Mouse (Mus musculus) adrenal gland, adult 2 months (tissue): ENCODE results near the gene Dcakd. TPM values are rescaled to one million over a fixed set of nuclear protein-coding genes. Genes with fewer than 3 reads are reported as not detected.

Experiments used
- DNase-seq: peaks from one replicate; pipeline ENCODE4 v3.0.0; 2021
- long read RNA-seq: library from polyadenylated mRNA; stranded (forward); transcript quantifications from one replicate; pipeline ENCODE4 v2.0.0, GENCODE M21; 2021
- polyA plus RNA-seq: library from polyadenylated mRNA; depleted of rRNA; stranded (reverse); fragments of >200 nt; gene quantifications from 2 replicates; pipeline ENCODE4 v1.2.3, GENCODE M21; 2012; rRNA removed
- total RNA-seq, 2 experiments: library from RNA; stranded (reverse); gene quantifications; 2 replicates each; pipeline ENCODE4 v1.2.3; 2021

Gene Dcakd
- total RNA-seq: 10 to 100 TPM; 62.8 to 79.5 TPM
- polyA plus RNA-seq: 136 and 185 TPM in 2 replicates
- long read RNA-seq, transcript Dcakd-201 (5 exons, 1,744 nt): major isoform, 73 of 92 reads
- long read RNA-seq, transcript Dcakd-203 (2 exons, 1,320 nt): minor isoform, 5 of 92 reads
- long read RNA-seq, partial matches to known transcripts: 6 of 92 reads
- long read RNA-seq, other reads (novel, unspliced or antisense): 7 of 92 reads

DNA sequence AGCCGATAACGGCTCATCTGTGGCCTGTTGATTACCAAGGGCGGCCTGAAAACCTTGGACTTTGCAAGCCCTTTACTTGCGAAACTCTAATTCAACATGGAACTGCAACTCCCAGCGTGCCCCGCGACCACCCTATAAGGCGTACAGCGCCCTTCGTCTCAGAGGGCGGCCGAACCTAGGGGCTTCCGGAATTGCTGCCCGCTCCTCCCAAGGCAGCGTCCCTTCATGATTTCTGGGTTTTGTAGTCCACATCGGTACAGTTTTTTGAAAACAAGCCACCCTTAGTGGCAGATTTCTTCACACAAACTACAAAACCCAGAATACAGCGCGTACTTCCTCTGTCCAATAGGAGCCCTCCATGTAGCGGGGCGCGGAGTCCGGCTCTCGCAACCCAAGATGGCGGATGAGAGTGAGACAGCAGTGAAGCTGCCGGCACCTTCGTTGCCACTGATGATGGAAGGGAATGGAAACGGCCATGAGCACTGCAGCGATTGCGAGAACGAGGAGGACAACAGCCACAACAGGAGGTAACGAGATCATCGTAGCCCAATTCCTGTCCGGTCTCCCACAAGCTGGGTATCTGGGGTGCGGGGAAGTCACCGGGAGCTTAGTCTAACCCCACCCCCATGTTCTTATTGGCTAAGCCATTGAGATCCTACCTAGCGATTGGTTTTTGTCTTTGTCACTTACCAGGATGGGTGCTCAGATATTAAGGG is at the start of gene Dcakd, which contains the start of gene Nmt1:
TSS of gene Dcakd (minus strand) at position 158 of the 716 bp plus-strand sequence.
TSS of gene Nmt1 (plus strand) at position 15 of the 716 bp plus-strand sequence.
- DNase-seq: peak; percentile 96

DNA sequence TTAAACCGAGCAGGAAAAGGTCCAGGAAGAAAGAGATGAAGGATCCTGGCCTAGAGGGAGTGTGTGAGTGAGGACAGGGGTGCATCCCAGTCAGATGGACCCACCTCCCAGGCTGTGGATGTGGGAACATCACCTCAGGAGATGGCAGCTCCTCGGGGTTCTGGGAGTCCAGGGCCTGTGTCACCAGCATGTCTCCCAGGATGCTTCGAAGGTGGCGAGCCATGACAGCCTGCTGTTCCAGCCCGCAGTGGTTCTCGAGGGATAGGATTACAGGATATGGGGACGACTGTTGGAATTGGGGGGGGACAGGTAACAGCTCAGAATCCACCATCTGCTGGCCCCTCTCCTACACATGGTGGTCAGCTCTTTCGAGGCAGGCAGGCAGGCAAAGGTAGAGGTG is 48.4 kb upstream of the Dcakd start:
- DNase-seq: no peak

DNA sequence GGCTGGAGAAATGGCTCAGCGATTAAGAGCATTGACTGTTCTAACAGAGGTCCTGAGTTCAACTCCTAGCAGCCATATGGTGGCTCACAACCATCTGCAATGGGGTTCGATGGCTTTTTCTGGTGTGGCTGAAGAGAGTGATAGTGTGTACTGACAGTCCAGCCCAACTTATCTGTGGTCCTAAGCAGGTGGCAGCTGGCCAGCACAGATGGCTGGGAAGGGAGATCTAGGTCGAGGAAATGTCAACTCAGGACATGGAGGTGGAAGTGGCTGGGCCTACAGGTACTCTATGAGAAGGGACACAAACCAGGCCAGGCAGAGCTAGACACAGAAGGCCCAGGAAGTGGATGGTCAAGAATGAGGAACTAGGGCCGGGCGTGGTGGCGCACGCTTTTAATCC is 47.9 kb upstream of the Dcakd start:
- DNase-seq: no peak

DNA sequence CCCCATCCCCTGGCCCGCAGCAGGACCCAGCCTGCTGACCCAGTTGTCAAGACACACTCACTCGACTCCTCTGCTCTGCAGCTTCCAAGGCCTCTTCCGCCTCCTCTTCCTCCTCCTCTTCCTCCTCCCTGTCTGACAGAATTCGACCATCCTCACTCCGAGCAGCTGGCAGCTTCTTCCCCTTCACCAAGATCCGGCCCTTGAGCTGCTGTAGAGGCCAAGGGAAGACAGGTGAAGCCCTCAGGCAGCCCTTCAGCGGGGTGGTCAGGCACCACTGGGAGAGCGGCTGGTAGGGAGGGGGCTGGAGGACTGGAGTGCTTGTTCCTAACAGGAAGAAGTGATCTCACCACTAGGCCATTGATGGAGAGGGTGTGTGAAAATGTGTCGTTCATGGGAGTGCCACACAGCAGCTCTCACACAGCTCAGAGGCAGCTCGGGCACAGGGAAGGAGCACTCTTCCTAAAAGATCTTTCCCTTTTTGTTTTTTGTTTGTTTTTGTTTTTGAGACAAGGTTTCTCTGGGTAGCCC is 46.7 kb upstream of the Dcakd start:
- DNase-seq: no peak

DNA sequence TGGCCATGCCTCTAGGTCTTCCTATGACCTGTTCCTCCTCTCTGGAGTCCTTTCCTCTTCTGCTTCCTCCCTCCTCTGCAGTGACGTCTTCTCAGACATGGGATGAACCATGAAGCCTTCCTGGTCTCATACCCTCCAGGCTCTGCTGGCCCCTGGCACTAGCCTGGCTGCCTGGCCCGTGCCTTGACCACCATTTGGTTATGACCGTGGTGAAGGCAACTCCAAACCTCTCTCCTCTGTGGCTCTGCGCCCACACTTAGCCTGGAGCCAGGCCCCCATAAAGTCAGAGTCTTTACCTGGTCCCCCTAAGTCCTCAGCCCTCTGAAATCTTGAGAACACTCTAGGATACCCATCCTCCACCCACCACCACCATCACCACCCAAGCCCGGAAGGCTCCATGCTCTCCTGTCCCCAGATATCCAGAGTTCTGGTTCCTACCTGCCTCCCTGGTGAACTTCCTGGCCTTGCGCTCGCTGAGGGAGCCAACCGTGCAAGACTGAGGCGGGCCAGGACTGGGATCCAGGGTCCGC is 46.1 kb upstream of the Dcakd start:
- no peak for DNase-seq

DNA sequence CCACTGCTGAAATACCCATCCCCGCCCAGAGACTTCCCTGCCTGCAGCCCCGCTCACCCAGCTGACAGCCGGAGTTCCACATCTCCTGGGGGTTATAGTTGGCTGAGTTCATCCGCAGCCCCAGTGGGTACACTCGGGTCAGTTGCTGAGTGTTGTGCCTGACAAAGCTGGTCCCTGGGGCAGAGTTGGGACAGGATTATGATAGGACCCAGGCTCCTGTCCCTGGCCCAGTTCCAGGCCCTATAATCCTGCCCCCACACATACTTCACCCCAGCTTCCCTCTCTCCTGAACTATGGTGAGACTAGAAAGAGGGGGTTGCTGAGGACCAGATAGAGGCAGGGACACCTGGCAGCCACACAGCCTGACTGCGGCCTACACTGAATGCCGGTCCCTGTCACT is 45.5 kb upstream of the Dcakd start:
- DNase-seq: no peak

DNA sequence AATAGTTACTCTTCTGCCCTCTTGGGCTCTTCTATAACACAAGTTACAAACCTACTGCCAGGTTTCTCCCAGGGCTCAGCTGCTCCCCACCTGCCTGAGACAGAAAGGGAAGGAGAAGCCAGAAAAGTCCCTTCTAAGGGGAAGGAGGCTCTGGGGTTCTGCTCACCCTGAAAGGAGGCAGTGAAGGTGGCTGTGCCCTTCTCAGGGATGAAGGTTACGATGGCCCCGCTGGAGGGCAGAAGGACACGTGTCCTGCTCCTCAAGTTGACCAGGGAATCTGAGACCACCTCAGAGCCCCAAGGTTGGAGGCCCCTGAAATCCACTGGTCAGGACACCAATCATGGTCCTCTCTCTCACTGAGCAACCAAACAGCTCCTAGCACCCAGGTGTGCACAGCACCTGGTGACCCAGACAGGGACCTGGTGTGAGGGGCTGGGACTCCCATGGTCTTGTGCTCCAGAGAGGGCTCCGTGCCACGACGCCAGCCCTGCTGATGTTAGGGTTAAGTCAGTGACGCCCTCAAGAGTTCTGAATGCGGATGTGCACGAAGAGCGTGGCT is 42.3 kb upstream of the Dcakd start:
- DNase-seq: no peak

DNA sequence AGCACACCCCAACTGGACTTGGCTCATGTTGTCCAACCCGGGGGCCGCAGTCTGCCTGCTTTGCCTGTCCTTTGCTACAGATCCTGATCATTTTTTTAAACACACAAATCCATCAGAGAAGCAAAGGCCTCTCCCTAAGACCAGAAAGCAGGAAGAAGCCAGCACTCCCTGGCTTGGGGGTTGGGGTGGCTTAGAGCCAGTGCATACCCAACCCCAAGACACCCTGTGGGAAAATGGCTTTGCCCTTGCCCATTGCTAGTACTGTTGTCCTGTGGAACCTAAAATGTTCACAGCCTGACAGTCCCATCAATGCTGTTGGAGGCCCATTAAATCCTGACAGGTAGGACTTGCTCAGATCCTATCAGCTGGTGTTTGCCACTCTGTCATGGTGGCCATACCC is 41.6 kb upstream of the Dcakd start:
- no peak for DNase-seq

DNA sequence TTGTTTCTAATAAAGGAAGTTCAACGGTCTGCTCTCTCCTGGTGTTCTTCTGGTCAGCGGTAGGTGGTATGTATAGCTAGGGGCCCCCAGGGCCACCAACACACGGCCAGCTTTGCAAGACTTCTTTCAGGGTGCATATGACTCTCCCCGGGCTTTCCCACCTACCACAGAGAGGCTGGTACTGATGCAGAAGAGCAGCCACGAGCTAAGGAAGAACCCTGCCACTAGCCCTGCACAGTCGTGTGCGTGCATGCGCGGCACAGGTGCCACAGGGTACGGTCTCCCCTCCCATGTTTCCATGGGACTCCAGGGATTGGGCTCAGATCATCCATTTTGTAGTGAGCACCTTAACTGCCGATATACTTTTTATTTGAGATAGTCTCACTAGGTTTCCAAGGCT is 40.8 kb upstream of the Dcakd start:
- DNase-seq: no peak

DNA sequence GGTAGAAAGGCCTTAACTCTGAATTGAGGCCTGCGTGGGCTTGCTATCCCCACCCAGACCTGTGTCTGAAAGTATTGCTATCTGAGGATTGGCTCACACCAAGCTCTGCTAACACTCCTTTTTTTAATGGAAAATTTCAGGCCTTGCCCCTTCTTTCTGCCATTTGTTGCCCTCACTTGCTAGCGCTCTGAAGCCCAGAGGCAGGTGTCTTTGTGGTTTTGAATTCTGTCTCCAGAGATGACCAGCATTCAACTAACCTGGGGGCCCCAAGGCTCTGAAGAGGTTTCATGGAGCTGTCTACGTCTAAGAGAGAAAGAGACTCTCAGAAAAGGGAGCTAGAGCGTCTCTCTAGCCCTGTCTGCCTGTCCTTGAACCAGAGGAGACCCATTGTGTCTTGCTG is 40.1 kb upstream of the Dcakd start:
- DNase-seq: no peak

DNA sequence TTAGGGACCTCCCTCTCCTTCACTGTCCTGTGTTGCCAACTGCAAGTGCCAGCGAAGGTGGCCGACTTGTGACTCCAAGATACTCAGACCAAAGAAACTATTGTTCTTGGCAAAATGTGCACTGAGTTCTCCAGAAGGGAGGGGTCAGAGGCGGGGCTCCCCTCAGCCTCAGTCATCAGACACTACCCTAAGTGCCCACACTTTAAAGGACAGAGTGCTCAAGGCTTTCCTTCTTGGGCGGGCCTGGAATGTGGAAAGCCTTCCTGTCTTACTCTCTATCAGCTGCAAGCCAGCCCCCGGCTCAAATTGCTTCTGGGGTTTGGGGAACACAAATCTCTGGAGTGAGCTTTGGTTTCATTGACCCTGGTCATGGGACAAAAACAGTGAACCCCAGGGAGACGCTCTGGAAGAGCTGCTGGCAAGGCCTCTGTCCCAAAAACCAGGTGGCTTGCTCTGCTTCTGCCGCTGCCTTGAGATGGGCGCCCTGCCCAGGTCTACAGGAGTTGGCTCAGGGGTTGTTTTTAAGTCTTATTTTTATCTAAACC is 39.4 kb upstream of the Dcakd start:
- peak; percentile 51 for DNase-seq

DNA sequence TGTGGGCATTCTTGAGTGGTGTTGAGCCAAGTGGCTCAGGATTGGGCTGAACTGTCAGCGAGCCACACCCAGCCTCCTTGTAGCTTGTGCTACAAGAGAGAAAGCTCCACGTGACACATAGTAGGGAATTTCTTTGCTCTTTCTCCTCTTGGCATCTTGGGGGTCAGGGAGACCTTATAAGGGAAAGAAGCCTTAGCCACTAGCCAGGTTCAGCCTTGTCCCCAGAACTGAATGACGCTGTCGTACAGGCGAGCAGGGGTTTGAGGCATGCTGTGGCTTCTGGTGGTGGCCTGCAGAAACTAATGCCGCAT is 38.9 kb upstream of the Dcakd start:
- no peak for DNase-seq

DNA sequence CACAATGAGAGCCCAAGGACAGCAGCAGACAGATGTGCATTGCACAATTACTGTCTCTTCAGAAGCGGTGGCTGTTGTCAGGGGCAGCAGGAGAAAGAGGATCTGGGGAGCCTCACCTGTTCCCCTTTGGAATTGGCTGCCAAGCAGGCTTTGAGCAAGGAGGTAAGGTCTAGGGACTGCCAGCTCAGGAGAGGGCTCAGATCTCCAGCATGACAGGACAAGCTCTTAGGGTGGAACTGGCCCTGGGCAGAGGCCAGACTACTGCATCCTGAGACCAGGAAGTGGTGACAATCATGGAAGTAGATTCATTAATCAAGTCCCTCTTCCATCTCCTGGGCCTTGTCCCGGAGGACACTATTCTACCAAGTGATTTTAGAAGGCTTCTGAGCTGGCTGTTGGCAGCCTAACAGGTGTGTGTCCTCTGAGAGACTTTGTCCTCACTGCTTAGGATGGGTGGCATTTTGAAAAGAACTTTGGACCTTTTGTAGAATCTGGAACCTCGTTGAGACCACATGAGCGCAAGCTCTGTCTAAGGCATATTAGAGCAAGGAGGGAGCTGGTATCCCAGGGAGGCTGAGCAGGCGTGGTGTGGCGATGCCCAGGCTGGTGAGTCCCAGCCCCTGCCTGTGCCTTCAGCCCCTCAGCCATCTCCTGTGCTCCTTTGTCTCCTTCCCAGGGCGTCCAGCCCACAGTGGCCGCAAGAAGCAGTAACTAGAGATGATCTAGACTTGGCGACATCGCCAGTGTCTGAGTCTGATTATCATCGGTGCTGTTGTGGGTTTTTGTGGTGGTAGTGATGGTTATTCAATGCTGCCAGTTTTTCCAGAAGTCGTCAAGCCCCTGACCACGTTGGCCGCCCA is 38.3 kb upstream of the Dcakd start:
- peak; percentile 48 for DNase-seq

DNA sequence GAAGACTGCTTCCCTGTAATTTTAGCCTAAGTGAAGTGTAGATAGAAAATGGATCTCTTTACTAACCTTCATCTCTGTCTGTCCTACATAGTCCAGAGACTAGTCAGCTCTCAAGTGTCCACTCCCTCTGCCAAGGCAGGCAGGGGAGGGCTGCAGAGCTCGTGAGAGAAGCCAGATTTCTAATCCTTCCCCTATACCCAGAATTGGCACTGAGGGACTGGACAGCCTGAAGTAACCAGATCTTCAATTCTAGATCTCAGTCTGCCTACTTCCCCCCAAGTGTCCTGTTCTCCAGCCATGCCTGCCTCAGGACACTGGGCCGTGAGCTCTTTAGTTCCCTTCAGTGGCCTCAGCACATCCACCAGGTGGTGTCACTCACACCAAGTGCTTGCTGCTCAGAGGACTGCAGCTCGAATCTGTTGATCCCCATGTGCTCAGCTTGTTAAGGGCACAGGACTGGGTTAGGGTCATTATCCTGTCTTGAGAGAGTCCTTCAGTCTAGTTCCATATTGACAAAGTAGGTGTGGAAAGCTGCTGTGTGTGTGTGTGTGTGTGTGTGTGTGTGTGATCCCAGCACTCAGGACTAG is 30.5 kb upstream of the Dcakd start:
- DNase-seq: no peak

DNA sequence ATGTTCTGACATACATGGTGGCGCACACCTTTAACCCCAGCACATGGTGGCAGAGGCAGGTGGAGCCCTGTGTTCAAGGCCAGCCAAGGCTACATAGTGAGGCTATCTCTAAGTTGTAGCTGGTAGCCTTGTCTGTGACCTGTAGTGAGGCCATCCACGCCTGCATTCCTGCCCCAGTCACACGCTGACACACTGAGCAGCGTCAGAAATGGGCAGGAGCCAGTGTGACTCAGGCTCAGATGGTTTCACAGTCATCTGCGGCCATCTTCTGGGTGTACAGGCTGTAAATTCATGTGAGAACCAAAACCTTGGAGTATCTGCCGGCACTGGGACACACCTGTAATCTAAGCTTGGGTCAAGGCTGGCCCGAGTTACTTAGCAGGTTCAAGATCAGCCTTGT is 28.5 kb upstream of the Dcakd start:
- DNase-seq: peak; percentile 80

DNA sequence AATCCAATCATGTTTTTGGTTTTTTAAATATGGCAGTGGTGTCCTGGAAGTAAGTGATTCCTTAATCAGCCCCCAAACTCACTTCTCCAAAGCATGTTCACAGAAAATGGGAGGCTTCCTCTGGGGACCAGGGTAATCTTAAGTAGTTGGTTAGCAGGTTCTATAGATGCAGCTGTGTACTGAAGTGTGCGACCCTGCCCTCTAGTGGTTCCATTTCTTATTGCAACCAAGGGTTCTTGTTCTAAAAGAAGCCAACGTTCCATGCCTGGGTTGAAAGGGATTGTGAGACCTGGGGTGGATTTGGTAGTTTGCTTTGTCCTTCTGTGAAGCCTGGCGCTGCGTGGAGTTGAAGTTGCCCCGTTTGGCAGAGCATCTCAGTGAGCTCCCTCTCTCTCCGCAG is 26.7 kb upstream of the Dcakd start:
- DNase-seq: peak; percentile 74

DNA sequence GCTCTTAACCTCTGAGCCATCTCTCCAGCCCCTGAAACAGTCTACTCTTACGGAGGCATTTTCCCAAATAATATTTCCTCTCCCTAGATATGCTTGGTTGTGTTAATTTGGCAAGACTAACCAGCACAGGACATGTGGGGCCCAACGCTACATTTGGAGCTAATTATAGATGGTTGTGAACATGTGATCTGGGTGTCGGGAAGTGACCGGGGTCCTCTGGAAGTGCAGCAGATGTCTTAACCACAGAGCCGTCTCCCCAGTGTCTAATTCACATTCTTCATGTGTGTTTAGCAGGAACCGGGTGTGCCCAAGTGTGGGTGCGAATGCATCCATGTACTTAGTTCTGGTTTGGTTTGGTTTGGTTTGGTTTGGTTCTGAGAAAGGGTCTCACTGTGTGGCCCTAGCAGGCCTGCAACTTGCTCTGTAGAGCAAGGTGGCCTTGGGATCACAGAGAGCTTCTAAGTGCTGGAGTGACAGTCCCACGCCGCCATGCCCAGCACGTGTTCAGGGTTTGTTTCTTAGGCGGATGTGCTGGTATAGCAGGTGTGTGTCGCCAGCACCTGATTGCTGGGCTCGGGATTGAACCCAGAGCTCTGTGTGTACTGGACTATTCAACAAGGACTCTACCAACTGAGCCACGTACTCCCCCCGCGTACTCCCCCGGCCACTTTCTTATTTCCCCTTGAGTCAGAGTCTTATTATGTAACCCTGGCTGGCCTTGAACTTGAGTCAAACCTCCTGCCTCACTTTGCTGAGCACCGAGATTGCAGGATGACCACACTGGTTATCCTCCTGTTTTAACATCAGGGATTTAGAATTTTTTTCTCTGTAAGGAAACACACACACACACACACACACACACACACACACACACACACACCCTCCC is 25.3 kb upstream of the Dcakd start:
- DNase-seq: peak; percentile 60

DNA sequence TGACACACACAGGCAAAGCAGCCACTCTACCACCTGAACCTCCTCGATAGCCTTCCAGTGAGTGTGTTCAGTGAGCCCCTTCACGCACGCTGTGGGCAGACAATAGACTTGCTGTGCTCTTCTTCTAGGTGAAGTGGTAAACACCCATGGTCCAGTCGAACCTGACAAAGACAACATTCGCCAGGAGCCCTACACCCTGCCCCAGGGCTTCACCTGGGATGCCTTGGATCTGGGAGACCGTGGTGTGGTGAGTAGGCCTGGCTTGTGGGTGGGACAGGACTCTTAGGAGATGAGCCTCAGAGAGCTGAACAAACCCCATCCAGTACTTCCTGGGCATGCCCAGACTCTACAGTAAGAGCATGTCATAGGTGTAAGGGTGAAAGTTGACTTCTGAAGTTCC is 23.9 kb upstream of the Dcakd start:
- DNase-seq: no peak

DNA sequence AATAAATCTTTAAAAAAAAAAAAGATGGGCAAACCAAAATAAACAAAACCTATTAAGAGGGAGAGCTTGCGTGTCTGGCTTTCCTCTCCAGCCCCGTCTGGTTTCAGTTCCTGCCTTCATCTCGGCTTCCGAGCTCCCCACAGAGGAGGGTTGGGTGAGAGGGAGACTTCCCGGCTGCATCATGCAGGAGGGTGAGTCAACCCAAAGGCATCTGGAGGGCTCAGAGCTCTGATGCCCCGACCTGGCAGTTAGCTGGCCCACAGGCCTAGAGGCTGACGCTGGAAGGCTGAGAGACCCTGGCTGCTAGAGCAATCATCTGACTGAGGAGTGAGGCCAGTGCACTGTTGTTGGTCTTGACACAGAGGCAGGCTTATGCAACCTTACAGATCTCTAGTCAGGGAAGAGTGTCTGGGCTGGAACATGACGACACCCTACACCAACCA is 23.1 kb upstream of the Dcakd start:
- DNase-seq: peak; percentile 90

DNA sequence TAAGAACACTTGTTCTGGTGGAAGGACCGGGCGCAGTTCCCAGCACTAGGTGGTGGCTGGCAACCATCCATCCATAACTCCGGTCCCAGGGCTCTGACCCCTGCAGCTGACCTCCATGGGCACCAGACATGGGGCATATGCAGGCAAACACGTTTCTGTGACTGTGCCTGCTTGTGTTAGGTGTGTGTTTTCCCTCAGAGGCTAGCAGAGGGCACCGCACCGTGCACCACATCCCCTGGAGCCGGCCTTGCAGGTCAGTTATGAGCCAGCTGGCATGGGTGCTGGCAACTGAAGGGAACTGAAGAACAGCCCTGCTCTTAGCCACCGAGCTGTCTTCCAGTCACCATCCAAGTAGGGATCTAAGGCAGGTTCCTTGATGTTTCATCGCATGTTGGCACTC is 22.0 kb upstream of the Dcakd start:
- no peak for DNase-seq

DNA sequence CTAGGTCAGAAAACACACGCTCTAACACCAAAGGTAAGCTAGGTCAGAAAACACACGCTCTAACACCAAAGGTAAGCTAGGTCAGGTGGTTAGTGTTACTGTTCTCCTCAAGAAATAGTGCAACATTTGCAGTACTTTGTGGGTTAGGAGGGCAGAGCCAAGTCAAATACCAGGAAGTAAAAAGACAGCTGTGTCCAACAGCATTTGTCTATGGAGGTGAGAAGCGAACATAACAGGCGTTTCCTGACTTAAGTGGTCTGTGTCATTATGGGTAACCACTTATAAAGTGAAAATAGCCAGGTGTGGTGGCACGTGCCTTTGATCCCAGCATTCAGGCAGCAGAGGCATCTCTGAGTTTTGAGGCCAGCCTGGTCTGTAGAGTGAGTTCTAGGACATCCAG is 21.5 kb upstream of the Dcakd start:
- no peak for DNase-seq
